Mouse (Mus musculus) limb, embryonic 15.5 days (tissue): ENCODE results near the gene Clcn5. TPM values are rescaled to one million over a fixed set of nuclear protein-coding genes. Genes with fewer than 3 reads are reported as not detected.
A peak's percentile ranks its signal among the peaks of the same experiment; 100 is the strongest.

Experiments
- microRNA counts: library from miRNA; unstranded; fragments of <30 nt; microRNA quantifications from one replicate; lab custom pipeline; 2016
- microRNA-seq: library from miRNA; unstranded; fragments of <30 nt; microRNA quantifications from one replicate; pipeline ENCODE4, GENCODE M21; 2016
- polyA plus RNA-seq: library from polyadenylated mRNA; unstranded; fragments of >200 nt; fragmentation: Nextera tagmentation; extraction: Ambion mirVana; gene quantifications from 2 replicates; pipeline ENCODE4 v1.2.1, GENCODE M21; 2015

The Clcn5 gene
- polyA plus RNA-seq, 1 experiment from 2014 or later, result 18.9 TPM

MicroRNAs within 50 kb of the gene (microRNA counts, 519-probe panel; counts per million panel counts)
- microRNA mmu-miR-188-3p (lab: Ali Mortazavi, UCI) (3,087 counts per million, percentile 71 among the panel's probes with 10 or more counts), microRNA mmu-miR-188-5p (lab: Ali Mortazavi, UCI) (not detected), microRNA mmu-miR-362-3p (lab: Ali Mortazavi, UCI) (3,068 counts per million, percentile 70 among the panel's probes with 10 or more counts), microRNA mmu-miR-362-5p (lab: Ali Mortazavi, UCI) (2,626 counts per million, percentile 56 among the panel's probes with 10 or more counts), microRNA mmu-miR-500 (lab: Ali Mortazavi, UCI) (1,966 counts per million, percentile 34 among the panel's probes with 10 or more counts), microRNA mmu-miR-501-3p (lab: Ali Mortazavi, UCI) (2,485 counts per million, percentile 51 among the panel's probes with 10 or more counts), microRNA mmu-miR-501-5p (lab: Ali Mortazavi, UCI) (2,395 counts per million, percentile 47 among the panel's probes with 10 or more counts), microRNA mmu-miR-532-3p (lab: Ali Mortazavi, UCI) (2,562 counts per million, percentile 54 among the panel's probes with 10 or more counts), microRNA mmu-miR-532-5p (lab: Ali Mortazavi, UCI) (3,491 counts per million, percentile 82 among the panel's probes with 10 or more counts)

Small RNAs within 50 kb of the gene (microRNA-seq; reads per million reads assigned to microRNA genes)
- 1,464 reads per million, percentile 78 among the genes with 10 or more reads in this experiment for gene Mir188
- 219 reads per million, percentile 58 among the genes with 10 or more reads in this experiment for gene Mir362
- 393 reads per million, percentile 65 among the genes with 10 or more reads in this experiment for gene Mir500
- gene Mir501, result 838 reads per million, percentile 72 among the genes with 10 or more reads in this experiment
- 2,332 reads per million, percentile 82 among the genes with 10 or more reads in this experiment for gene Mir532

Other genes starting within 250 kb of the Clcn5 start
- 0.60 and 1.1 TPM in 2 replicates for gene Usp27x, start 56.5 kb upstream of the Clcn5 start, polyA plus RNA-seq